Mouse (Mus musculus): Measurements from ENCODE around the gene Gpr183.

The Gpr183 gene

GRCm38 (mm10) chr14:121964990-121965389 lies at the start of gene Gpr183:
TSS of gene Gpr183 (minus strand) at chr14:121965195.
- no peak for DNase-seq (ENCODE audit: inconsistent ontology term)

GRCm38 (mm10) chr14:122013417-122013951 lies 48.5 kb upstream of the Gpr183 start:
- no peak for DNase-seq (ENCODE audit: inconsistent ontology term)

DNA sequence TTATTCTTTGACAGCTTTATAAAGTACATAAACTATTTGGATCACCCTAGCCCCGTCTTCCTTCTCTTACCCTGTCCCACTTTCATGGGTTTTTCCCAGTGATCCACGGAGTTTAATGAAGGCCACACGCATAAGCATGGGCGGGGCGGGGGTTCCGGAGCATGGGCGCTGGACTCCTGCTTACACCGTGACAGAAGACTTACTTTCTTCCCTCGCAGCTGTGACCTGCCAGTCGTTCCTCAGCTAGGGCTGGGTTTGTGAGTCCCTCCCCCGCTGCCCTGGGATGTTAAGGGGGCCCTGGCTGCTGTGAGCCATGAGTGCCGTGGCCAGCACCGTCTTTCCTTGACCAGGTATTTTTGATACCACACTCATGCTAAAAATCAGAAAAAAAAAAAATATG lies 47.8 kb upstream of the Gpr183 start:
- DNase-seq (ENCODE audit: inconsistent ontology term), result no peak

DNA sequence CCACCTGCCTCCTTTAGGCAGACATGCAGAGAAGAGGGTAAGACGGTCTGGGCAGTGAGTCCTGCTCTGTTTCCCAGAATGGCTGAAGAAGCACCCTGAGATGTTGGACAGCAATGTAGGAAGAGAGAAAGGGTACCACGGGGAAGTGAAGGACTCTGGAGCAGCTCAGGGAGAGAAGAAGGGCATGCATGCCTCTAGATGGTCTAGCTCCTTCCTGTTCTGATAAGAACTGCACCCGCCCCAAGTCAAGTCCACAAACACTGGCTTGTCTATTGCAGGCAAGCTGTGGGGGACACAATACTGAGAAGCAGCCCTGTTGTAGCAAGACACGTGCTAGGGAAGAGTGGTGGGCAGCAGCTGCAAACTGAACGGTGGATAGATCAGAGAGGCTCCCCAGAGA lies 47.2 kb upstream of the Gpr183 start:
- DNase-seq (ENCODE audit: inconsistent ontology term), result no peak

DNA sequence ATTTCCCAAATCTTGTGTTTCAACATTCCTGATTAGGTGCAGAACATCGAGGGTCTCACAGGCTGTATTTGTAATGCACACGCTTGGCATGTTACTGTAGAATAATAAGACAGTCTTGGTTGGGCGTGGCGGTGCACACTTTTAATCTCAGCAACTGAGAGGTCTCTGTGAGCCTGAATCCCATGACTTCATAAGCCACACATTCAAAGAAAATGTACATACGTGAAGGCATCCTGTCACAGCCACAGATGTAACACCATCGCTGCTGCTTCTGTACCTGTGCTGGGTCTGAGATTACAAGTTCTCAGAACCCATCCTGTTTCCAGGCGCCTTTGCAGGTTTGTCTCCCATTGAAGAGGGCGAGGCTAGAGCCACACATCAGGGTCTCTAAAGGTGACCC lies 46.8 kb upstream of the Gpr183 start:
- DNase-seq (ENCODE audit: inconsistent ontology term), result no peak

- DNase-seq (ENCODE audit: inconsistent ontology term), result no peak
Measured at GRCm38 (mm10) chr14:122010301-122010700, 45.3 kb upstream of the Gpr183 start.

- DNase-seq (ENCODE audit: inconsistent ontology term), result no peak
Measured at GRCm38 (mm10) chr14:122009502-122009901, 44.5 kb upstream of the Gpr183 start.

DNA sequence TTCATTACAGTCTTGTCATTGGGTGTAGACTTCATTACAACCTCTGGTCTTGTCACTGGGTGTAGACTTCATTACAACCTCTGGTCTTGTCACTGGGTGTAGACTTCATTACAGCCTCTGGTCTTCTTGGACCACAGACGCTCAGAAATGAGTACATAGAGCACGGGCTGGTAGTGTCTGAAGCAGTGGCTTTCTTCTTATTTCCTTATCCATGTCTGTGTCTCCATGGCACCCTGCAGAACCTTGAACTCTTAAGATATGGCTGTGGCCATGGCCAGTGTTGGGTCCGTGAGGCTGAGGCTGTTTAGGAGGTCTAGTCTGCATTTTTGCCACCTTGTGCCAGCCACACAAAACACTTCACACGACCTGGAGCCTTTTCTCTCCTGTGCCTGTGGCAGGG lies 43.3 kb upstream of the Gpr183 start:
- DNase-seq (ENCODE audit: inconsistent ontology term), result no peak

- no peak for DNase-seq (ENCODE audit: inconsistent ontology term)
Measured at GRCm38 (mm10) chr14:122003812-122004211, 38.8 kb upstream of the Gpr183 start.

GRCm38 (mm10) chr14:122002224-122002623 lies 37.2 kb upstream of the Gpr183 start:
- DNase-seq (ENCODE audit: inconsistent ontology term), result no peak

DNA sequence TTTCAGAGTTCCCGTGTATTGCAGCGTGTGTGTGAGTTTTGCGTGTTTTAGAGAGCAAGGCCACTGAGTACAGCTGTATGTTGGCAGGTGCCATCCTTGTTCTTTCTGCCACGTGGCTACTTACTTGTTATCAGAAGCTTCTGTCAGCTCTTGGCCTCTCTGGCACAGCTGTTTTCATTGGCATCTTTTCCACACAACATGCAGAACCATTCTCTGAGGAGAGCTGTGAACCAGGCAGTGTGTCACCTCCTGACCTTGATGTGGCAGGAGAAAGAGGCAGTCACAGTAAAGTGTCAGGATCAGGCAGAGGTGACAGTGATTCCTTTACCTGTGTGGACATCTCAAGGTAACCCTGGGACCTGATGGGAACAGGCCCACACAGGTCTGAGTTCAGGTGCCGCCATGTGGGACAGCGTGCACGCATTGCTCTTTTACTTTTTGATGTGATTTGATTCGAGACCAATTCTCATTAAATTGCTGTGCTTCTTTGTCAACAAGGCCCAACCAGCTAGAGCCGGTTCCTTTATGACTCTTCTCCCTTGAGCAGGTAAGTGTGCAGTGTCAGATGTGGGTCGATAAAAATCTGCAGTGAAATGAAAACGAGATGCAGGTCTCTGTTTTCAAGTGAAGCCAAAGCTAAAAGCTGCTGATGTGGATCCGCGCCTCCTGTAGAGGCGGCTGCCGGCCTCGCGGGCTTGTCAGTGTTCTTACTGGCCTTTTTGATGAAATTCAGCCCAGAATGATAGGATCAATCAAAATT lies 35.5 kb upstream of the Gpr183 start:
- no peak for DNase-seq (ENCODE audit: inconsistent ontology term)

DNA sequence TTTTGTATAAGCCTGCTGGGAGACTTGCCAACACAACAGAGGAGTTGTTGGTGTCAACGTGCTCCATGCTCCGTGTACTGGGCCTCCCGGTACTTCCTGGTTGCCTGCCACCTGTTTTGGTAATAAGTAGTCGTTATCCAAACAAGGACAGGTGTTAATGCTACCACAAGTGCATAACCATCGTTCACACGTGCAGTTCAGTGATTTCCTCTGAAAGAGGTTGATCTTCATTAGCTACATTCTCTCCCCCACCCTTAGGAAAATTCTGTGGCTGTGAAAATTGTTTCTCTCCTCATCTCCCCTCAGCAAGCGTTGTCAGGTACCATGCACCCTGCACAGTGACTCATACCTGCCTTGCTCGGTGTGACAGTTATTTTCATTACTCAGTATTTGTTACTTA lies 34.5 kb upstream of the Gpr183 start:
- no peak for DNase-seq (ENCODE audit: inconsistent ontology term)

DNA sequence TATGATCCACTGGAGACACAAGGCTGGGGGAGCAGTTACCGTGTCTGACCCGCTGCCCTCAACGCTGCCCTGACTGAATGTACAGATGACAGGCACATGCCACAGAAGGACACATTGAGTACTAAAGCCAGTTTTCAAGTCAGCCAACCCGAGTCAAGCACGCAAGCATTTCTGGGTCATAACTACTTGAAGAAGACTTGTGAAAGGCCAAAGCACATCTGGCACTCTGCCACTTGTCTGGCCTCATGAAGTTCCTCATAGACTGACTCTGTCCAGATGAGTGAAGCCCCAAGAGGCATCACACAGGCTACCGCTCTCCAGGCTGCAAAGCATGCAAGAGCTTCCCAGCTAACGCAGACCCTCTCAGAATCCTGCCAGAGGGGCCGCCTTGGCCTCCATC lies 31.8 kb upstream of the Gpr183 start:
- no peak for DNase-seq (ENCODE audit: inconsistent ontology term)

- DNase-seq (ENCODE audit: inconsistent ontology term), result no peak
Measured at GRCm38 (mm10) chr14:121995557-121995870, 30.5 kb upstream of the Gpr183 start.

GRCm38 (mm10) chr14:121994846-121995556 lies 30.0 kb upstream of the Gpr183 start:
- DNase-seq (ENCODE audit: inconsistent ontology term), result no peak

- no peak for DNase-seq (ENCODE audit: inconsistent ontology term)
Measured at GRCm38 (mm10) chr14:121994171-121994700, 29.2 kb upstream of the Gpr183 start.

DNA sequence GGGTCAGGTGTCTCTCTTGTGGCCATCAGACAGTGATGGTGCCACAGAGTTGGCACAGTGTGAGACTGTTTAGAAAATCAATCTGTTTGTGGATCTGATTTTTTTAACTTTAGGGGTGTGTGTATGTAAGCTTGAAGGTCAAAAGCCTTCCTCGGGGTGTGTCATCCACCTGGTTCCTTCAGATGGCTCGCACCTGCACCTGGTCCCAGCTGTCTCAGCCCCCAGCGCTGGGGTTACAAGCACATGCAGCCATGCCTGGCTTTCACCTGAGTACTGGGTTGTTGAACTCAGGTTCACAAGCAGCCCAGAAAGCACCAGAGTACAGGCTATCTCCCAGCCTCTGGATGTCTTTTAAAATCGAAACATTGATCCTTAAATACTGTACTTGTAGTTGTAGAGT lies 28.6 kb upstream of the Gpr183 start:
- no peak for DNase-seq (ENCODE audit: inconsistent ontology term)

DNA sequence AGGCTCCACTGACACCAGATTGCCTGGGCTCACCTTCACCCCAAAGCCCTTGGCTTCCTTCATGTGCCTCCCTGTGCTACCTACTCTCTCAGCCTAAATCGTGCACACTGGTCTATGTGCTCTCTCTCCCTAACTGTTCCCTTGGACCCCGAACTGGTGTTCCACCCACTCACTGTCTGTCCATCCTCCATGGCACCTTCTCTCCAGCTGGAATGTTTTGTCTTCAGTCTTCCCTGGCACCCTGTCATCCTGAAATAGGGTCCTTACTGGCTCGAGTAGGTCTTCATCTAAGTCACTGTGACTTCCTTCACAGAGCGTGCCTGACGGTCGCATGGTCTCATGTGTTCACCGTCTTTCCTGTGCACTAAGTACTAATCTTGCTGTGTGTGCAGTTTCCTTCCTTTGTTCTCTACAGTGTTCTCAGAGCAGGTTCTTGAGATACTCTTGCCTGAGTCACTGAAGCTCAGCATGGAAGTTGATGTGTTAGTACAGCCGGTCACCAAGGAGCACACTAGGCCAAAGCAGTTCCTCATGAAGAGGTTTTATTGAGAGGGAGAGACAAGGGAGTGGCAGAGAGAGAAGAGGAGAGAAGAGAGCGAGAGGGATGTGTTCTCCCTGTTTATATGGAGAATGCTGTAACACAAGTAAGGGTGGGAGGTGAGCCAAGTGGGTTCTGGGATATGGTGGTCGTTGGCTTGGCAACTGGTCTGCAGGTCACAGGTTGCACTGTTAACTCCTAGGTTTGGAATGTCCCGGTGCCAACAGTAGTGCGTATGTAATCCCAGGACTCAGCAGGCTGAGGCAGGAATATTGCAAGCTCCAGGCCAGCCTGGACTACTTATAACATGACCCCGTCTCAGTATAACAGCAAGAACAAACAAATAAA lies 27.6 kb upstream of the Gpr183 start:
- no peak for DNase-seq (ENCODE audit: inconsistent ontology term)

DNA sequence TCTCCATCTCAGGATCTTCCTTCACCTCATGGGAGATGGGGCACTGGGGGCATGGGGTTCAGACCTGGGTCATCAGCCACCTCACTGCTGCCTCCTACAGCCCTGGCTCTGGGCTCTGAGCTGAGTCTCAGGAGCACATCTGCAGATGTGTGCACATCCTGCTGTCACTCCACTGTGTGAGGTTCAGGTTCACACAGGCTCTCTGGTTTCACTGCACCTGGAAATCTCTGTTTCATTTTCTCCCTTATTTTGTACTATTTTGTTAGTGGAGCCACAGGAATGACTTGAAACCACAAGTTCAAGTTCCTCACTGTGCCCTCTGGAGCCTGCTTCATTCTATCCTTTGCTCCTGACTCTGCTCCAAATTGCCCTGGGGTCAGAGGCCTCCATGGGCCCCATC lies 26.9 kb upstream of the Gpr183 start:
- DNase-seq (ENCODE audit: inconsistent ontology term), result no peak

DNA sequence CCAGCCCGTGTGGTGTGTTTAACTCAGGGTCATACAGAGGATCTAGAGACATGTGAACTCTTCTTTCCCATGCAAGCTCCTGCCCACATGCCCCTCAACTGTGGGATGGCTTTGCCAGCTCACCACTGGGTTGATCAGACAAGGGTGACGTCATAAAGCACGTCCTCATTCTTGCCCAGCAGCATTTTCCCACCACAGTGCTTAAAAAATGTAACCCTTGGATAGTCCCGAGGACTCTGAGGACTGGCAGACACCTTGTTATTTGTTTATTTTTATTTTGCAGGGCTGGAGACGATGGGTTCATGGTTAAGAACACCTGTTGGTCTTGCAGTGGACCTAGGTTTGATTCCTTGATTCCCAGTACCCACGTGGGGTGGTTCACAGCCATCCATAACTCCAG lies 25.9 kb upstream of the Gpr183 start:
- DNase-seq (ENCODE audit: inconsistent ontology term), result no peak

DNA sequence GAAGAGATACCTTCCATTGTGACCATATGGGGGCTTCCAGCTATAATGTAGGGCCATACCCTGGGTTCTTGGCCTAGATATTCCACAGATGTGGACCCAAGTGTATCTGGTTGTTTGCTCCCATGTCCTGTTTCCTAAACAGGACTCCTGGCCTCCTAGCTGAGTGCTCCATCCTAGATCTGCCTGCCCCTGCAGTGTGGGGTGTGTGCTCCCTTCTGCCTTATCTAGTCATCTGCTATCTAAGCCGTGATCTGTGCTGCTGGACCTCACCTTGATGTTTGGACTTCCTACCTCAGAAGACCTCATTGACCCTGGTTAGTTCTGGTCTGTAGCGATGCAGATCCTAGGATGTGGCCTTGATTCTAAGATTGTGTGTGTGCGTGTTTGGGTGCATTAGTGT lies 24.9 kb upstream of the Gpr183 start:
- no peak for DNase-seq (ENCODE audit: inconsistent ontology term)

DNA sequence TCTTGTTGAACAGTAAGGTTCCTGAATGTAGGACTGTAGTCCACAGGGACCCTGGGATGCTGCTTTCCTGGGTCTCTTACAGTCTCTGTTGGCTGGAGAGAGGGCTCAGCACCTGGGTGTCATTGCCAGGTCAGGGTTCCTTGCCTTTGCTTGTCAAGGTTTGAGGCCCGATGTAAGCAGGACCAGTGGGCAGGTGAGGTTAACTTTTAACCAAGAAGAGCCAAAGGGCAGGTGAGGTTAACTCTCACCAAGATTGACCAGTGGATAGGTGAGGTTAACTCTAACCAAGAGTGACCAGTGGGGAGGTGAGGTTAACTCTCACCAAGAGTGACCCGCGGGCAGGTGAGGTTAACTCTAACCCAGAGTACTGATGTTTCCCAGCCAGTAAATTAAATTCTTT lies 24.3 kb upstream of the Gpr183 start:
- DNase-seq (ENCODE audit: inconsistent ontology term), result no peak

Data from Muller cell, postnatal 12 days (primary cell).